10 mouse cellular contexts compared by ENCODE assay signal in genomic region chr2:70337869-70338268, GRCm38 (mm10).
DNase-seq lines count a peak whose midpoint lies in the region; ATAC-seq and TF ChIP-seq lines count a peak whose summit lies in the region.
"Had no signal": no experiment of that assay in that cellular context is flagged by ENCODE, and none has a peak within 500 bp of the region (broad histone marks: within the 10 kb centered on the region; RNA-seq: fewer than 3 reads in every experiment).

No protein-coding gene starts in this region.

- H3K4me2 ChIP-seq in hindbrain, embryonic 16.5 days (ENCODE audit: low read length) = no peak overlapping the region
- no peak overlapping the region for H3K4me2 ChIP-seq in hindbrain, embryonic 13.5 days
- H3K4me2 ChIP-seq in lung, embryonic 15.5 days = peak overlapping the region; percentile 47

- 0 out of 2 replicates have a peak, but pooled peaks cover 7% of the 10 kb centered on the region for H3K4me1 ChIP-seq in hindbrain, embryonic 16.5 days (ENCODE audit: control insufficient read depth, insufficient read depth, low read depth, low read length)
- peaks cover 12% of the 10 kb centered on the region for H3K4me1 ChIP-seq in hindbrain, embryonic 13.5 days (replicated peaks)
- H3K4me1 ChIP-seq in E14TG2a.4 (replicated peaks; ENCODE audit: low read depth, low read length) = peaks cover 46% of the 10 kb centered on the region
- H3K4me1 ChIP-seq in lung, embryonic 15.5 days = peaks cover 50% of the 10 kb centered on the region

- WGBS in hindbrain, embryonic 16.5 days = 60% methylated on average over 9 of the region's 9 CpGs
- 69% methylated on average over 9 of the region's 9 CpGs for WGBS in hindbrain, embryonic 13.5 days
- WGBS in lung, embryonic 15.5 days = 12% methylated on average over 9 of the region's 9 CpGs

- TF ChIP-seq POLR2A in brain, embryonic 14.5 days (IDR thresholded peaks at IDR 0.05; ENCODE audit: borderline replicate concordance, extremely low read depth, insufficient read depth, insufficient read length, poor library complexity, severe bottlenecking) = no peak

- H3K9me3 ChIP-seq in hindbrain, embryonic 16.5 days (ENCODE audit: control insufficient read depth, low read length) = no peaks in the 10 kb centered on the region
- no peaks in the 10 kb centered on the region for H3K9me3 ChIP-seq in hindbrain, embryonic 13.5 days
- no peaks in the 10 kb centered on the region for H3K9me3 ChIP-seq in E14TG2a.4 (ENCODE audit: low read length)
- no peaks in the 10 kb centered on the region for H3K9me3 ChIP-seq in lung, embryonic 15.5 days

- peak; percentile 14 for DNase-seq in brain, embryonic 14.5 days (ENCODE audit: low read depth)
- DNase-seq in adrenal gland, adult 8-10 months = no peak
- no peak for DNase-seq in ovary, postnatal 10 days (ENCODE audit: low spot score)
- DNase-seq: gastrocnemius, postnatal 25 days; right cerebral cortex, adult 18-20 months; thymus, adult 2 months had no signal

- no peaks in the 10 kb centered on the region for H3K36me3 ChIP-seq in hindbrain, embryonic 16.5 days (ENCODE audit: control insufficient read depth, insufficient read depth, low read length)
- no peaks in the 10 kb centered on the region for H3K36me3 ChIP-seq in hindbrain, embryonic 13.5 days
- H3K36me3 ChIP-seq in E14TG2a.4 (ENCODE audit: insufficient read depth, low read length) = no peaks in the 10 kb centered on the region
- H3K36me3 ChIP-seq in lung, embryonic 15.5 days = no peaks in the 10 kb centered on the region

- peak overlapping the region; percentile 7; the same call in 1 of the 2 replicates for H3K27ac ChIP-seq in hindbrain, embryonic 16.5 days (ENCODE audit: low read depth, low read length)
- H3K27ac ChIP-seq in hindbrain, embryonic 13.5 days = no peak overlapping the region
- peak overlapping the region; percentile 87 for H3K27ac ChIP-seq in lung, embryonic 15.5 days

- no peak overlapping the region for H3K9ac ChIP-seq in hindbrain, embryonic 16.5 days (ENCODE audit: low read depth, low read length)
- H3K9ac ChIP-seq in hindbrain, embryonic 13.5 days = no peak overlapping the region
- H3K9ac ChIP-seq in lung, embryonic 15.5 days = no peak overlapping the region

- H3K4me3 ChIP-seq in hindbrain, embryonic 16.5 days (ENCODE audit: low read length) = no peak overlapping the region
- H3K4me3 ChIP-seq in hindbrain, embryonic 13.5 days = no peak overlapping the region
- H3K4me3 ChIP-seq in E14TG2a.4 (replicated peaks; ENCODE audit: low read length) = peak overlapping the region; percentile 45; the same call in 1 of the 2 replicates
- H3K4me3 ChIP-seq in lung, embryonic 15.5 days = no peak overlapping the region

- TF ChIP-seq CTCF in E14TG2a.4 (conservative IDR thresholded peaks at IDR 0.05; ENCODE audit: low read length) = no peak
- TF ChIP-seq CTCF in brain, embryonic 14.5 days (IDR thresholded peaks at IDR 0.05; ENCODE audit: borderline replicate concordance, extremely low read depth, insufficient read depth, insufficient read length) = no peak

- no peak; the same call in 1 of the 2 replicates for ATAC-seq in hindbrain, embryonic 16.5 days
- no peak for ATAC-seq in hindbrain, embryonic 13.5 days (ENCODE audit: low FRiP score)
- peak; percentile 40 for ATAC-seq in lung, embryonic 15.5 days (ENCODE audit: borderline replicate concordance, extremely low read depth, low FRiP score, low TSS enrichment)

- no peaks in the 10 kb centered on the region for H3K27me3 ChIP-seq in hindbrain, embryonic 16.5 days (replicated peaks; ENCODE audit: control insufficient read depth, insufficient read depth, low read length)
- 0 out of 2 replicates have a peak, but pooled peaks cover 5% of the 10 kb centered on the region for H3K27me3 ChIP-seq in hindbrain, embryonic 13.5 days
- H3K27me3 ChIP-seq in E14TG2a.4 (ENCODE audit: insufficient read depth, low read length) = peaks cover 6% of the 10 kb centered on the region; the same call in 1 of the 2 replicates
- H3K27me3 ChIP-seq in lung, embryonic 15.5 days = no peaks in the 10 kb centered on the region
